ENCODE assay signal across 8 mouse cellular contexts in the genomic region with DNA sequence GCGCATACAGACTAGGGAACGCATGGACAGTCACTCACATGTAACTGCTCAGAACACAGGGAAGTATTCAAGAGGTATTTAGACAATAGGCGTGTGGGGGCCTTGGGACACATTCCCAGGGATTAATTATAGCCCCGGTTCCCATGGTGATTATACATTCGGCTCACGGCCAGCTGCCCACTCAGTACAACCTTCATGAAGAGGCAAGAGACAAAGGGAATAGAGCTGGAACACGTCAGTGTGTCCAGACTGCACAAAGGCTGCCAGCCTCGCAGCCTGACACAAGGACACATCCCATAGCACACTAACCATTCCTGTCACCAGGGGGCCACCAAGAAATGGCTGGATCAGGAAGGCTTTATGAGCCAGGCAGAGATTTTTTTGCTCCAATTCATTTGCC. TPM values are rescaled to one million over a fixed set of nuclear protein-coding genes. Genes with fewer than 3 reads are reported as not detected.
A peak's percentile ranks its signal among the peaks of the same experiment; 100 is the strongest.
DNase-seq lines count a peak whose midpoint lies in the region; TF ChIP-seq lines count a peak whose summit lies in the region.

No protein-coding gene starts in this region.

- H3K27me3 ChIP-seq in thymus, adult 2 months (ENCODE audit: control insufficient read depth, insufficient read depth, low read length) = no peaks in the 10 kb centered on the region

- no peaks in the 10 kb centered on the region for H3K36me3 ChIP-seq in thymus, adult 2 months (ENCODE audit: control insufficient read depth, insufficient read depth, low read length)

- TF ChIP-seq CTCF in olfactory bulb, adult 2 months (IDR thresholded peaks at IDR 0.05; ENCODE audit: insufficient read depth, low read depth, low read length) = no peak
- no peak for TF ChIP-seq CTCF in thymus, adult 2 months (IDR thresholded peaks at IDR 0.05; ENCODE audit: borderline replicate concordance, control insufficient read depth, extremely low read depth, insufficient read depth, low read length, poor library complexity)

- no peak for TF ChIP-seq POLR2A in olfactory bulb, adult 2 months (IDR thresholded peaks at IDR 0.05; ENCODE audit: insufficient read depth, low read depth, low read length)
- no peak for TF ChIP-seq POLR2A in thymus, adult 2 months (IDR thresholded peaks at IDR 0.05; ENCODE audit: control insufficient read depth, extremely low read depth, insufficient read depth, low read length, poor library complexity)

- 11% methylated on average over 8 of the region's 8 CpGs for WGBS in olfactory bulb, adult 2 months
- WGBS in thymus, adult 2 months = 91% methylated on average over 8 of the region's 8 CpGs

- H3K4me1 ChIP-seq in olfactory bulb, adult 2 months (ENCODE audit: control insufficient read depth, insufficient read depth, low read length) = peaks cover 7% of the 10 kb centered on the region; the same call in 1 of the 2 replicates
- H3K4me1 ChIP-seq in thymus, adult 2 months (replicated peaks; ENCODE audit: control insufficient read depth, insufficient read depth, low read length) = peaks cover 4% of the 10 kb centered on the region

- peak; percentile 26 for DNase-seq in gastrocnemius, adult 18-20 months (ENCODE audit: low spot score)
- no peak for DNase-seq in gastrocnemius, postnatal 25 days
- peak; percentile 84 for DNase-seq in embryo, embryonic 11 days
- peak; percentile 13 to 47 for DNase-seq in heart, adult 9 months (ENCODE audit: low spot score in 2 of 2)
- peak; percentile 41 for DNase-seq in kidney, adult 9 months
- DNase-seq in left cerebral cortex, postnatal 4 days = peak; percentile 85
- DNase-seq in thymus, adult 2 months = no peak

- H3K4me3 ChIP-seq in olfactory bulb, adult 2 months (ENCODE audit: insufficient read depth, low read depth, low read length) = no peak overlapping the region
- H3K4me3 ChIP-seq in thymus, adult 2 months (ENCODE audit: control insufficient read depth, insufficient read depth, low read length) = no peak overlapping the region

- intact Hi-C loops in left cerebral cortex, postnatal 4 days (cut with DNase I) = no loop called here

- H3K27ac ChIP-seq in olfactory bulb, adult 2 months (ENCODE audit: insufficient read depth, low read depth, low read length) = peak overlapping the region; percentile 37; the same call in 1 of the 2 replicates
- H3K27ac ChIP-seq in thymus, adult 2 months (ENCODE audit: control insufficient read depth, insufficient read depth, low read length) = no peak overlapping the region

RNA-seq across cellular contexts. Expression of a gene that starts 4.0 kb away (rescaled TPM):
- 100 to 1,000 TPM; 101 to 113 TPM for total RNA-seq in gastrocnemius, adult 18-20 months (2021)
- total RNA-seq in gastrocnemius, postnatal 25 days (2021) = 100 to 1,000 TPM in 1 of 2 experiments, 10 to 100 TPM in 1; 96.9 to 110 TPM
- 10 to 100 TPM; 66.9 to 73.3 TPM for total RNA-seq in left cerebral cortex, postnatal 4 days (2021)
- polyA plus RNA-seq in olfactory bulb, adult 2 months (2012; ENCODE audit: insufficient read depth, insufficient read length, low replicate concordance, missing spikeins) = not detected in 2 replicates
- 29.3 and 34.0 TPM in 2 replicates for polyA plus RNA-seq in thymus, adult 2 months (2012; rRNA removed)

RNA-seq across cellular contexts. Expression of a gene that starts 31.7 kb away (rescaled TPM):
- total RNA-seq in gastrocnemius, adult 18-20 months (2021) = 10 to 100 TPM in 1 of 2 experiments, 1 to 10 TPM in 1; 8.8 to 11.5 TPM
- total RNA-seq in gastrocnemius, postnatal 25 days (2021) = 10 to 100 TPM in 1 of 2 experiments, 1 to 10 TPM in 1; 7.7 to 10.9 TPM
- 1 to 10 TPM; 2.3 to 2.8 TPM for total RNA-seq in left cerebral cortex, postnatal 4 days (2021)
- polyA plus RNA-seq in olfactory bulb, adult 2 months (2012; ENCODE audit: insufficient read depth, insufficient read length, low replicate concordance, missing spikeins) = not detected in 2 replicates
- polyA plus RNA-seq in thymus, adult 2 months (2012; rRNA removed) = 1.4 and 1.5 TPM in 2 replicates

RNA-seq across cellular contexts. Expression of a gene that starts 52.1 kb away (rescaled TPM):
- total RNA-seq in gastrocnemius, adult 18-20 months (2021) = 10 to 100 TPM; 24.2 to 25.0 TPM
- 10 to 100 TPM; 15.5 to 17.6 TPM for total RNA-seq in gastrocnemius, postnatal 25 days (2021)
- total RNA-seq in left cerebral cortex, postnatal 4 days (2021) = 10 to 100 TPM; 45.8 to 51.6 TPM
- polyA plus RNA-seq in olfactory bulb, adult 2 months (2012; ENCODE audit: insufficient read depth, insufficient read length, low replicate concordance, missing spikeins) = not detected in 2 replicates
- polyA plus RNA-seq in thymus, adult 2 months (2012; rRNA removed) = 17.0 and 27.0 TPM in 2 replicates

RNA-seq across cellular contexts. Expression of a gene that starts 52.2 kb away (rescaled TPM):
- 100 to 1,000 TPM; 115 to 125 TPM for total RNA-seq in gastrocnemius, adult 18-20 months (2021)
- total RNA-seq in gastrocnemius, postnatal 25 days (2021) = 100 to 1,000 TPM in 1 of 2 experiments, 10 to 100 TPM in 1; 91.2 to 108 TPM
- 100 to 1,000 TPM; 110 to 115 TPM for total RNA-seq in left cerebral cortex, postnatal 4 days (2021)
- not detected in 2 replicates for polyA plus RNA-seq in olfactory bulb, adult 2 months (2012; ENCODE audit: insufficient read depth, insufficient read length, low replicate concordance, missing spikeins)
- polyA plus RNA-seq in thymus, adult 2 months (2012; rRNA removed) = 25.3 and 27.2 TPM in 2 replicates

Comparison
In these comparisons a context has a peak if more than half of its experiments do, and no peak if none do; other contexts are left out.
1. DNase-seq: peak in gastrocnemius, adult 18-20 months (single experiment), embryo, embryonic 11 days (single experiment), heart, adult 9 months (2 of 2), kidney, adult 9 months (single experiment) and left cerebral cortex, postnatal 4 days (single experiment); none in gastrocnemius, postnatal 25 days (single experiment) and thymus, adult 2 months (single experiment).